Mouse (Mus musculus) megakaryocyte, embryonic 14.5 days (primary cell): ENCODE measurements around the gene Kctd6.
"Not testable (repeated sequence)": the region's sequence is repeated elsewhere in the genome, so short reads cannot be mapped to it uniquely, and the experiment has no call there.

Experiments used
- FLI1 ChIP-seq: IDR thresholded peaks from 2 replicates; pipeline ENCODE4 v1.6.1; 2012; ENCODE audit warnings: low read length, inconsistent platforms, mixed read lengths
- GATA1 ChIP-seq: IDR thresholded peaks from 3 replicates; pipeline ENCODE4 v1.6.1; 2012; ENCODE audit warnings: mixed read lengths, low read length, inconsistent platforms, borderline replicate concordance

- not testable (repeated sequence) for TF ChIP-seq FLI1, GATA1
Observed at GRCm38 (mm10) chr14:8271281-8271680, 57.3 kb downstream of the Kctd6 start.
